Mouse (Mus musculus): ENCODE measurements around the gene Tex19.2. TPM values are rescaled to one million over a fixed set of nuclear protein-coding genes. Genes with fewer than 3 reads are reported as not detected.

The Tex19.2 gene
- polyA plus RNA-seq, 1 experiment from 2014 or later, result not detected

Other genes starting within 250 kb of the Tex19.2 start
- gene Ccdc57, start 185.8 kb downstream of the Tex19.2 start, polyA plus RNA-seq (2014; fragmentation: Nextera tagmentation; extraction: Ambion mirVana), result 4.6 and 5.8 TPM in 2 replicates
- 37.1 and 39.4 TPM in 2 replicates for gene Slc16a3, start 170.2 kb downstream of the Tex19.2 start, polyA plus RNA-seq (2014; fragmentation: Nextera tagmentation; extraction: Ambion mirVana)
- gene Csnk1d, start 127.3 kb downstream of the Tex19.2 start, polyA plus RNA-seq (2014; fragmentation: Nextera tagmentation; extraction: Ambion mirVana), result 81.6 and 84.6 TPM in 2 replicates
- gene Cd7, start 79.3 kb downstream of the Tex19.2 start, polyA plus RNA-seq (2014; fragmentation: Nextera tagmentation; extraction: Ambion mirVana), result not detected in 2 replicates
- not detected in 2 replicates for gene Sectm1b, start 55.1 kb downstream of the Tex19.2 start, polyA plus RNA-seq (2014; fragmentation: Nextera tagmentation; extraction: Ambion mirVana)
- not detected in 2 replicates for gene Sectm1a, start 37.5 kb downstream of the Tex19.2 start, polyA plus RNA-seq (2014; fragmentation: Nextera tagmentation; extraction: Ambion mirVana)
- 0.46 TPM in 1 of 2 replicates, not detected in the other for gene Tex19.1, start 27.5 kb upstream of the Tex19.2 start, polyA plus RNA-seq (2014; fragmentation: Nextera tagmentation; extraction: Ambion mirVana)
- 0.19 TPM in 1 of 2 replicates, not detected in the other for gene Uts2r, start 41.6 kb upstream of the Tex19.2 start, polyA plus RNA-seq (2014; fragmentation: Nextera tagmentation; extraction: Ambion mirVana)
- 7.0 and 7.6 TPM in 2 replicates for gene Hexdc, start 85.8 kb upstream of the Tex19.2 start, polyA plus RNA-seq (2014; fragmentation: Nextera tagmentation; extraction: Ambion mirVana)
- gene Ogfod3, start 86.0 kb upstream of the Tex19.2 start, polyA plus RNA-seq (2014; fragmentation: Nextera tagmentation; extraction: Ambion mirVana), result 17.8 and 19.8 TPM in 2 replicates
- 42.3 and 45.7 TPM in 2 replicates for gene Cybc1, start 110.6 kb upstream of the Tex19.2 start, polyA plus RNA-seq (2014; fragmentation: Nextera tagmentation; extraction: Ambion mirVana)
- 77.8 and 87.0 TPM in 2 replicates for gene Narf, start 118.6 kb upstream of the Tex19.2 start, polyA plus RNA-seq (2014; fragmentation: Nextera tagmentation; extraction: Ambion mirVana)
- gene Foxk2, start 141.3 kb upstream of the Tex19.2 start, polyA plus RNA-seq (2014; fragmentation: Nextera tagmentation; extraction: Ambion mirVana), result 18.7 and 20.6 TPM in 2 replicates
- 111 and 116 TPM in 2 replicates for gene Wdr45b, start 235.8 kb upstream of the Tex19.2 start, polyA plus RNA-seq (2014; fragmentation: Nextera tagmentation; extraction: Ambion mirVana)

Measured in neural tube, embryonic 11.5 days (tissue).